Mouse (Mus musculus) midbrain, embryonic 15.5 days (tissue): ENCODE data around the gene Adam21. TPM values are rescaled to one million over a fixed set of nuclear protein-coding genes. Genes with fewer than 3 reads are reported as not detected.
"Not testable (repeated sequence)": the region's sequence is repeated elsewhere in the genome, so short reads cannot be mapped to it uniquely, and the experiment has no call there.

Experiments used
- ATAC-seq: fragments of 200-750 bp; cut with Nextera tagmentation; replicated peaks from 2 replicates; pipeline ENCODE4 v1.8.0; 2017; ENCODE audit warnings: moderate TSS enrichment
- H3K27ac ChIP-seq: fragments of 300-500 bp; sonication (generic); 2 replicates; pipeline ENCODE4 v1.5.1; 2015; ENCODE audit warnings: mild to moderate bottlenecking, inconsistent platforms
- H3K27me3 ChIP-seq: fragments of 300-500 bp; sonication (generic); replicated peaks from 2 replicates; pipeline ENCODE4 v1.6.1; 2015; ENCODE audit warnings: inconsistent platforms
- H3K36me3 ChIP-seq: fragments of 300-500 bp; sonication (generic); replicated peaks from 2 replicates; pipeline ENCODE4 v1.6.1; 2015; ENCODE audit warnings: inconsistent platforms
- H3K4me1 ChIP-seq: fragments of 300-500 bp; sonication (generic); 2 replicates; pipeline ENCODE4 v1.6.1; 2015; ENCODE audit warnings: inconsistent platforms
- H3K4me2 ChIP-seq: fragments of 300-500 bp; sonication (generic); 2 replicates; pipeline ENCODE4 v1.6.1; 2015; ENCODE audit warnings: inconsistent platforms, mild to moderate bottlenecking, moderate library complexity
- H3K4me3 ChIP-seq: fragments of 300-500 bp; sonication (generic); 2 replicates; pipeline ENCODE4 v1.5.1; 2015; ENCODE audit warnings: mild to moderate bottlenecking, inconsistent platforms
- H3K9ac ChIP-seq: fragments of 300-500 bp; sonication (generic); 2 replicates; pipeline ENCODE4 v1.6.1; 2015; ENCODE audit warnings: mild to moderate bottlenecking, inconsistent platforms
- H3K9me3 ChIP-seq: fragments of 300-500 bp; sonication (generic); 2 replicates; pipeline ENCODE4 v1.6.1; 2016; ENCODE audit warnings: inconsistent platforms
- WGBS: fragments of 180-500 bp; shearing (Covaris S2); methylation state at CpG from one replicate; pipeline ENCODE4 v1.1.7; 2015; ENCODE audit warnings: mixed read lengths; 5-methylcytosine and 5-hydroxymethylcytosine counted together
- polyA plus RNA-seq: library from polyadenylated mRNA; unstranded; fragments of >200 nt; fragmentation: Nextera tagmentation; extraction: Ambion mirVana; gene quantifications from 2 replicates; pipeline ENCODE4 v1.2.1, GENCODE M21; 2015

Gene Adam21
- polyA plus RNA-seq, 1 experiment from 2014 or later = 1.3 TPM

DNA sequence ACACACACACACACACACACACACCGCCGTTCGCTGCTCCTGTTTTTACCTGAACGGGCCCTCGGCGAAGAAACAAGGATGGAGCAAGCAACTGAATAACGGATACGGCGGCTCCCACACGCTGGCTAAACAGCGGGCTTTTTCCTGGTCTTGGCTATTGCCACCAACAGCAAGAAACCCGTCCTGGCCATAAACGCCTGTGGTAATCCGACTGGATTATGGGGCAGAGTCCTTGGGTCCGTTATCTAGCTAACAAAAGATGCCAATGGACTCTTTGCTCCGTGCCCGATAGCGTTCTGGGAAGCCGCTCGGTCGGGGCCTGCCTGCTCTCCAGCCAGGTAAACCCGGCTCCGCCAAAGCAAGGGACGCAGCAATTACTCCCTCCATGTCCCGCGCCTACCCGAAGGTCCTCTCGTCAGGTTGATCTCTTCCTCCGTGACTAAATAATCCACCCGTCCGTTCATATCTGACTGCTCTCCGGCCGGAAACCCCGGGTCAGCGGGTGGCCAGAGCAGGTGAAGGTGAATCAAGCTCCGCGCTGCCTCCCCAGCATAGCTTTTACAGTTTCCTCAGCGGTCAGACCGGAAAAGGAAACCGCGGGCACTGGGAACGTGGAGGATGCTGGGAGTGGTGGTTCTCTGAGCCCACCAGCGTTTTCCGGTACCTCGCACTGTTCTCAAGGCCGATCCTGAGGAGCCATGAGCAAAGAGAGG is 35.8 kb downstream of the Adam21 start, which contains the start of the genes Gm20498 and Synj2bp:
Gm20498 (minus strand) TSS at position 590 of the 713 bp plus-strand sequence.
Synj2bp (minus strand) TSS at position 596 of the 713 bp plus-strand sequence.
- Histone ChIP-seq H3K36me3 (no peaks in the 10 kb centered on the region), H3K9me3 (no peaks in the 10 kb centered on the region), H3K4me2 (peak within 1 kb of the TSS; percentile 66), H3K27me3 (no peaks in the 10 kb centered on the region), H3K27ac (peak within 1 kb of the TSS; percentile 87), H3K9ac (peak within 1 kb of the TSS; percentile 91), H3K4me1 (peaks cover 23% of the 10 kb centered on the region), H3K4me3 (peak within 1 kb of the TSS; percentile 93)
- peak; percentile 97 for ATAC-seq
- under 1% methylated on average over 46 of the region's 46 CpGs for WGBS

DNA sequence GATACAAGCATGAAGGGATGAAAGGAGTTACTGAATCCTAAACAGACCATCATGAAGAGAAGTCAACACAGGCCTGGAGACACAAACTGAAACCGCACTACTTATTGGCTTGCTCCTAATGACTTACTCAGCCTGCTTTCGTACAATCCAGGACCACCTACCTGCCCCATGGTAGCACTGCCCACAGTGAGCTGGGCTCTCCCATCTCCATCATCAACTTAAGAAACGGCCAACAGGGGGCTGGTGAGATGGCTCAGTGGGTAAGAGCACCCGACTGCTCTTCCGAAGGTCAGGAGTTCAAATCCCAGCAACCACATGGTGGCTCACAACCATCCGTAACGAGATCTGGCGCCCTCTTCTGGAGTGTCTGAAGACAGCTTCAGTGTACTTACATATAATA is 37.7 kb downstream of the Adam21 start:
- H3K9ac ChIP-seq, ATAC-seq, H3K27me3 ChIP-seq, H3K36me3 ChIP-seq, H3K4me3 ChIP-seq, H3K4me2 ChIP-seq, H3K27ac ChIP-seq, H3K9me3 ChIP-seq: not testable (repeated sequence)
- peaks cover 23% of the 10 kb centered on the region for H3K4me1 ChIP-seq
- 68% methylated on average over 8 of the region's 8 CpGs for WGBS

Other genes starting within 250 kb of the Adam21 start
- gene Slc8a3, start 235.3 kb downstream of the Adam21 start, polyA plus RNA-seq = 9.5 and 9.6 TPM in 2 replicates
- 0.15 and 0.19 TPM in 2 replicates for gene Gm4787, start 189.0 kb downstream of the Adam21 start, polyA plus RNA-seq
- 0.49 TPM in 2 replicates for gene Adam4, start 146.5 kb downstream of the Adam21 start, polyA plus RNA-seq
- gene Cox16, start 83.3 kb downstream of the Adam21 start, polyA plus RNA-seq = 101 and 112 TPM in 2 replicates
- 32.5 and 41.0 TPM in 2 replicates for gene Gm20498, start 35.6 kb downstream of the Adam21 start, polyA plus RNA-seq
- 40.0 and 44.4 TPM in 2 replicates for gene Synj2bp, start 35.6 kb downstream of the Adam21 start, polyA plus RNA-seq
- gene Med6, start 26.5 kb upstream of the Adam21 start, polyA plus RNA-seq = 38.5 and 40.5 TPM in 2 replicates
- gene Ttc9, start 62.8 kb upstream of the Adam21 start, polyA plus RNA-seq = 15.2 and 15.4 TPM in 2 replicates
- 12.0 and 14.6 TPM in 2 replicates for gene Map3k9, start 212.7 kb upstream of the Adam21 start, polyA plus RNA-seq